Mouse (Mus musculus) lung, embryonic 16.5 days (tissue): ENCODE measurements around the gene S100a7a. TPM values are rescaled to one million over a fixed set of nuclear protein-coding genes. Genes with fewer than 3 reads are reported as not detected.

Experiments
- ATAC-seq: fragments of 200-750 bp; cut with Nextera tagmentation; 2 replicates; pipeline ENCODE4 v1.8.0; 2017; ENCODE audit warnings: low read depth, mild to moderate bottlenecking, moderate library complexity
- H3K27ac ChIP-seq: fragments of 300-500 bp; sonication (generic); 2 replicates; pipeline ENCODE4 v1.5.1; 2014; ENCODE audit warnings: mild to moderate bottlenecking, control low read depth, low read length
- H3K27me3 ChIP-seq: fragments of 300-500 bp; sonication (generic); 2 replicates; pipeline ENCODE4 v1.6.1; 2014; ENCODE audit warnings: low read depth, low read length, mixed read lengths; ENCODE audit not compliant: control insufficient read depth, insufficient read depth
- H3K36me3 ChIP-seq: fragments of 300-500 bp; sonication (generic); 2 replicates; pipeline ENCODE4 v1.6.1; 2014; ENCODE audit warnings: low read length; ENCODE audit not compliant: control insufficient read depth, insufficient read depth
- H3K4me1 ChIP-seq: fragments of 300-500 bp; sonication (generic); replicated peaks from 2 replicates; pipeline ENCODE4 v1.6.1; 2014; ENCODE audit warnings: low read length, mixed read lengths; ENCODE audit not compliant: control insufficient read depth, insufficient read depth
- H3K4me2 ChIP-seq: fragments of 300-500 bp; sonication (generic); 2 replicates; pipeline ENCODE4 v1.6.1; 2014; ENCODE audit warnings: low read depth, low read length, control low read depth
- H3K4me3 ChIP-seq: fragments of 300-500 bp; sonication (generic); 2 replicates; pipeline ENCODE4 v1.5.1; 2014; ENCODE audit warnings: mild to moderate bottlenecking, low read length, control low read depth
- H3K9ac ChIP-seq: fragments of 300-500 bp; sonication (generic); 2 replicates; pipeline ENCODE4 v1.6.1; 2014; ENCODE audit warnings: low read length, control low read depth
- H3K9me3 ChIP-seq: fragments of 300-500 bp; sonication (generic); 2 replicates; pipeline ENCODE4 v1.6.1; 2016; ENCODE audit warnings: low read length; ENCODE audit not compliant: control insufficient read depth
- WGBS: fragments of 180-500 bp; shearing (Covaris S2); extraction: QIAGEN DNeasy Blood & Tissue Kit; methylation state at CpG from one replicate; pipeline ENCODE4 v1.1.7; 2014; 5-methylcytosine and 5-hydroxymethylcytosine counted together
- polyA plus RNA-seq: library from polyadenylated mRNA; unstranded; fragments of >200 nt; fragmentation: Nextera tagmentation; extraction: Ambion mirVana; gene quantifications from 2 replicates; pipeline ENCODE4 v1.2.1, GENCODE M21; 2015

S100a7a gene
- polyA plus RNA-seq, 1 experiment from 2014 or later, result 0.11 TPM

DNA sequence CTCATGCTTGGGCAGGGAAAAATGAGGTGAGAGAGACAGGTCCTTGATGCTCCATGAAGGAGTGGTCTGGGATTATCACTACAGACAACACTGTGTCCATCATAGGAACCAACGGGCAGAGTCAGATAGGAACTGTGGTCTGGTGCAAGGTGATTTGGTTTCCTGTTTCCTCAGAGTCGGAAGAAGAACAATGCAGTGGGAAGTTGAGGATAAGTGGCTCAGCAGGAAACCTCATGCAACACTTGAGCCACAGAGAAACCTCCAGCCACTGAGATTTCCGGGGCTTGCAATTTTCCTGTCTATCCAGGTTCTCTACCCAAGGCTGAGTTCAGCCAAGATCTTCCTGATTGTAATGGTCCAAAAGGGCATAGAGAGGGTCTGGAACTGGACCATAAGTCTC lies 24.8 kb downstream of the S100a7a start:
- Histone ChIP-seq H3K9me3 (no peaks in the 10 kb centered on the region), H3K27ac (no peak overlapping the region), H3K27me3 (no peaks in the 10 kb centered on the region), H3K4me3 (no peak overlapping the region), H3K9ac (no peak overlapping the region), H3K4me2 (no peak overlapping the region), H3K4me1 (no peaks in the 10 kb centered on the region), H3K36me3 (no peaks in the 10 kb centered on the region)
- ATAC-seq, result no peak
- WGBS, result 48% methylated on average over 3 of the region's 3 CpGs

GRCm38 (mm10) chr3:90683929-90684328 lies 30.1 kb downstream of the S100a7a start:
- 89% methylated on average over 3 of the region's 3 CpGs for WGBS

DNA sequence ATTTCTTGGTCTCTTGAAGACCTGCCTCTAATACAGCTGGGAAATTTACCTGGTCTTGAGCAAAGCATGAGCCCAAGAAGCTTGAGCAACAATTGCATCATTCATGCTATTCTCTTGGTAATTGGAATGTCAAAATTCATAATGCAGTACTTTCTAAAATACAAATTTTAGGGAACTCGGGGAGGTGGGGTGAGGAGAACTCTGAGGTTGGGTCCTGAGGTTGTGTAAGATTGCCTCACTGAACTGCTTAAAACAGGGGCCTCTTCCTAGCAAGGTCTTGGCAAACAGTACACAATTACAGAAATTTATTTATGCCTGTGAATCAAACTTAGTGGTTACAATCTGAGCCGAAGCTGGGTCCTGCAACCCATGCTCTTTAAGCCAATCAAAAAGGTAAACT lies 33.0 kb downstream of the S100a7a start:
- H3K9ac ChIP-seq, result no peak overlapping the region

More at GRCm38 (mm10) chr3:90683929-90684328, 30.1 kb downstream of the S100a7a start:
- Histone ChIP-seq H3K4me3 (no peak overlapping the region), H3K36me3 (no peaks in the 10 kb centered on the region), H3K4me1 (no peaks in the 10 kb centered on the region), H3K4me2 (no peak overlapping the region), H3K27me3 (no peaks in the 10 kb centered on the region), H3K27ac (no peak overlapping the region), H3K9me3 (no peaks in the 10 kb centered on the region), H3K9ac (no peak overlapping the region)
- ATAC-seq, result no peak

DNA sequence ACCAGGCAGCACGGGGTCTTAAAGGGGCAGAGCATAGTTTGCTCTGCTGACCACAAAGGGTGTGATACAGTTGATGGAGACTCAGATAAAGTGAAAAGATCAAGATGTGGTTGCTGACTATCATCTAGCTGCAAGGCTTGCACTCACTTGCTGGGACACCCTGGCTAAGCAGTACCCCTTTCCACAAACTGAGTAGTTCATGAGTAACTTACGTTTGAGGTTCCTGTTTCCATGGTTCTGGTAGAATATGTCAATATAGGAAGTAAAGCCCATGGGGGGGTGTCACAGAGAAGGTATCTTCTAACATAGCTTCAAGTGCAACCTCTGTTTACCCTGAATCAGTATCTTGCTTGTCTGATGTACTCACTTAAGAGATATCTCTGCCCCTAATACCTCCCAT lies 39.7 kb downstream of the S100a7a start:
- Histone ChIP-seq H3K9ac (no peak overlapping the region), H3K4me3 (no peak overlapping the region), H3K4me1 (no peaks in the 10 kb centered on the region), H3K36me3 (no peaks in the 10 kb centered on the region), H3K27me3 (no peaks in the 10 kb centered on the region), H3K9me3 (no peaks in the 10 kb centered on the region), H3K27ac (no peak overlapping the region), H3K4me2 (no peak overlapping the region)
- no peak for ATAC-seq
- 66% methylated on average over 2 of the region's 2 CpGs for WGBS

More for the DNA sequence above, 33.0 kb downstream of the S100a7a start:
- Histone ChIP-seq H3K4me1 (no peaks in the 10 kb centered on the region), H3K9me3 (no peaks in the 10 kb centered on the region), H3K4me2 (no peak overlapping the region), H3K4me3 (no peak overlapping the region), H3K27me3 (no peaks in the 10 kb centered on the region), H3K36me3 (no peaks in the 10 kb centered on the region), H3K27ac (no peak overlapping the region)
- WGBS, result 83% methylated on average over 2 of the region's 2 CpGs
- no peak for ATAC-seq

GRCm38 (mm10) chr3:90695613-90696012 lies 41.8 kb downstream of the S100a7a start, which contains the start of gene S100a9:
S100a9 (minus strand) TSS chr3:90695721.
- ATAC-seq, result no peak
- Histone ChIP-seq H3K4me1 (no peaks in the 10 kb centered on the region), H3K9ac (no peak within 1 kb of the TSS), H3K36me3 (no peaks in the 10 kb centered on the region), H3K27ac (no peak within 1 kb of the TSS), H3K4me2 (no peak within 1 kb of the TSS), H3K4me3 (no peak within 1 kb of the TSS), H3K9me3 (no peaks in the 10 kb centered on the region), H3K27me3 (no peaks in the 10 kb centered on the region)
- WGBS, result 43% methylated on average over 3 of the region's 3 CpGs

GRCm38 (mm10) chr3:90702244-90702643 lies 48.4 kb downstream of the S100a7a start:
- Histone ChIP-seq H3K4me3 (no peak overlapping the region), H3K4me2 (no peak overlapping the region), H3K4me1 (no peaks in the 10 kb centered on the region), H3K9me3 (no peaks in the 10 kb centered on the region), H3K27me3 (no peaks in the 10 kb centered on the region), H3K27ac (no peak overlapping the region), H3K36me3 (no peaks in the 10 kb centered on the region), H3K9ac (no peak overlapping the region)
- WGBS, result 81% methylated on average over 2 of the region's 2 CpGs
- no peak for ATAC-seq

Other genes with a start within 250 kb of the S100a7a start
- 28.7 and 28.8 TPM in 2 replicates for gene Ints3, start 220.4 kb upstream of the S100a7a start, polyA plus RNA-seq
- gene Npr1, start 188.2 kb upstream of the S100a7a start, polyA plus RNA-seq, result 24.3 and 25.0 TPM in 2 replicates
- gene Ilf2, start 177.9 kb upstream of the S100a7a start, polyA plus RNA-seq, result 171 and 189 TPM in 2 replicates
- gene Snapin, start 163.0 kb upstream of the S100a7a start, polyA plus RNA-seq, result 86.4 and 88.5 TPM in 2 replicates
- 118 and 125 TPM in 2 replicates for gene Chtop, start 144.5 kb upstream of the S100a7a start, polyA plus RNA-seq
- 59.3 and 73.2 TPM in 2 replicates for gene S100a1, start 139.6 kb upstream of the S100a7a start, polyA plus RNA-seq
- gene S100a13, start 139.6 kb upstream of the S100a7a start, polyA plus RNA-seq, result 59.1 and 63.3 TPM in 2 replicates
- gene S100a14, start 127.2 kb upstream of the S100a7a start, polyA plus RNA-seq, result 11.7 and 16.4 TPM in 2 replicates
- gene S100a16, start 116.8 kb upstream of the S100a7a start, polyA plus RNA-seq, result 241 and 257 TPM in 2 replicates
- gene S100a3, start 93.4 kb upstream of the S100a7a start, polyA plus RNA-seq, result 0.25 and 1.1 TPM in 2 replicates
- not detected in 2 replicates for gene S100a2, start 63.8 kb upstream of the S100a7a start, polyA plus RNA-seq
- gene Gm42674, start 52.1 kb upstream of the S100a7a start, polyA plus RNA-seq, result not detected in 2 replicates
- gene S100a4, start 50.2 kb upstream of the S100a7a start, polyA plus RNA-seq, result 12.1 and 12.8 TPM in 2 replicates
- not detected in 2 replicates for gene S100a5, start 45.5 kb upstream of the S100a7a start, polyA plus RNA-seq
- 184 and 203 TPM in 2 replicates for gene S100a6, start 41.1 kb upstream of the S100a7a start, polyA plus RNA-seq
- 27.3 and 53.3 TPM in 2 replicates for gene S100a8, start 15.0 kb downstream of the S100a7a start, polyA plus RNA-seq
- 13.1 and 32.2 TPM in 2 replicates for gene S100a9, start 41.7 kb downstream of the S100a7a start, polyA plus RNA-seq
- not detected in 2 replicates for gene Pglyrp4, start 72.9 kb downstream of the S100a7a start, polyA plus RNA-seq
- not detected in 2 replicates for gene Gm5849, start 123.9 kb downstream of the S100a7a start, polyA plus RNA-seq